Mouse (Mus musculus) right cerebral cortex, adult 18-20 months (tissue): ENCODE measurements around the gene Phlda2.
"Not testable (repeated sequence)": the region's sequence is repeated elsewhere in the genome, so short reads cannot be mapped to it uniquely, and the experiment has no call there.

Source experiments
- DNase-seq: peaks from one replicate; pipeline ENCODE4 v3.0.0; 2022; ENCODE audit warnings: mixed read lengths

Phlda2 gene

GRCm38 (mm10) chr7:143502418-143503200 is at the start of gene Phlda2:
TSS of gene Phlda2 (minus strand) at chr7:143503150.
- no peak for DNase-seq

- no peak for DNase-seq
Observed at GRCm38 (mm10) chr7:143549588-143550220, 46.8 kb upstream of the Phlda2 start.

- DNase-seq, result peak; percentile 98
Observed at GRCm38 (mm10) chr7:143548976-143549457, 46.1 kb upstream of the Phlda2 start, which contains the start of gene Nap1l4. TSS of gene Nap1l4 (minus strand) at chr7:143549106.

- DNase-seq, result peak; percentile 20
Observed at GRCm38 (mm10) chr7:143548231-143548961, 45.4 kb upstream of the Phlda2 start.

GRCm38 (mm10) chr7:143546554-143546953 is 43.6 kb upstream of the Phlda2 start:
- no peak for DNase-seq

- DNase-seq, result no peak
Observed at GRCm38 (mm10) chr7:143544368-143544767, 41.4 kb upstream of the Phlda2 start.

- no peak for DNase-seq
Observed at GRCm38 (mm10) chr7:143538671-143539070, 35.7 kb upstream of the Phlda2 start.

- DNase-seq, result not testable (repeated sequence)
Observed at GRCm38 (mm10) chr7:143538229-143538628, 35.3 kb upstream of the Phlda2 start.

GRCm38 (mm10) chr7:143536251-143536650 is 33.3 kb upstream of the Phlda2 start:
- DNase-seq, result no peak

GRCm38 (mm10) chr7:143533284-143533683 is 30.3 kb upstream of the Phlda2 start:
- no peak for DNase-seq

- DNase-seq, result no peak
Observed at GRCm38 (mm10) chr7:143532410-143532809, 29.5 kb upstream of the Phlda2 start.

- DNase-seq, result no peak
Observed at GRCm38 (mm10) chr7:143519333-143519732, 16.4 kb upstream of the Phlda2 start.

- DNase-seq, result no peak
Observed at GRCm38 (mm10) chr7:143514416-143514768, 11.4 kb upstream of the Phlda2 start.

GRCm38 (mm10) chr7:143513763-143514415 is 10.9 kb upstream of the Phlda2 start:
- no peak for DNase-seq

- DNase-seq, result no peak
Observed at GRCm38 (mm10) chr7:143511335-143511712, 8.4 kb upstream of the Phlda2 start.

GRCm38 (mm10) chr7:143510593-143511334 is 7.8 kb upstream of the Phlda2 start:
- DNase-seq, result no peak

GRCm38 (mm10) chr7:143509566-143509965 is 6.6 kb upstream of the Phlda2 start:
- DNase-seq, result no peak

- DNase-seq, result peak; percentile 30
Observed at GRCm38 (mm10) chr7:143506675-143507074, 3.7 kb upstream of the Phlda2 start.

GRCm38 (mm10) chr7:143506271-143506670 is 3.3 kb upstream of the Phlda2 start:
- DNase-seq, result no peak

GRCm38 (mm10) chr7:143505823-143506222 is 2.9 kb upstream of the Phlda2 start:
- DNase-seq, result peak; percentile 39

- DNase-seq, result no peak
Observed at GRCm38 (mm10) chr7:143505411-143505810, 2.5 kb upstream of the Phlda2 start.

- DNase-seq, result no peak
Observed at GRCm38 (mm10) chr7:143503926-143504325, 976 bp upstream of the Phlda2 start.
